Mouse (Mus musculus): Measurements from ENCODE around the gene Fbxw7.

GRCm38 (mm10) chr3:84946381-84946780 lies 131.3 kb downstream of the Fbxw7 start:
- TF ChIP-seq POLR2A (IDR thresholded peaks at IDR 0.05; ENCODE audit: insufficient read depth, low read length) (no peak), CTCF (IDR thresholded peaks at IDR 0.05; ENCODE audit: low read depth, low read length) (no peak), EP300 (IDR thresholded peaks at IDR 0.05; ENCODE audit: insufficient read depth, low read depth, low read length) (no peak)
